Mouse (Mus musculus) gastrocnemius, postnatal 25 days (tissue): ENCODE results near the gene Ccdc28a. TPM values are rescaled to one million over a fixed set of nuclear protein-coding genes. Genes with fewer than 3 reads are reported as not detected.

Experiments
- DNase-seq: peaks from one replicate; pipeline ENCODE4 v3.0.0; 2022
- total RNA-seq, 2 experiments: library from RNA; stranded (reverse); gene quantifications; 1 replicate in 1 of 2; 2 replicates in 1 of 2; pipeline ENCODE4 v1.2.3; 2021

Ccdc28a gene
- total RNA-seq, 2 experiments from 2014 or later = 6.9 TPM

GRCm38 (mm10) chr10:18194737-18195141, 40.1 kb downstream of the Ccdc28a start:
- no peak for DNase-seq

- no peak for DNase-seq
Measured at GRCm38 (mm10) chr10:18194156-18194555, 40.6 kb downstream of the Ccdc28a start.

- no peak for DNase-seq
Measured at GRCm38 (mm10) chr10:18193221-18193620, 41.6 kb downstream of the Ccdc28a start.

- DNase-seq = no peak
Measured at GRCm38 (mm10) chr10:18191706-18192105, 43.1 kb downstream of the Ccdc28a start.

GRCm38 (mm10) chr10:18189498-18189897, 45.3 kb downstream of the Ccdc28a start:
- no peak for DNase-seq

- no peak for DNase-seq
Measured at GRCm38 (mm10) chr10:18188564-18188963, 46.2 kb downstream of the Ccdc28a start.

GRCm38 (mm10) chr10:18182246-18182645, 52.6 kb downstream of the Ccdc28a start:
- no peak for DNase-seq

GRCm38 (mm10) chr10:18177304-18177703, 57.5 kb downstream of the Ccdc28a start:
- no peak for DNase-seq

- DNase-seq = no peak
Measured at GRCm38 (mm10) chr10:18176722-18177121, 58.1 kb downstream of the Ccdc28a start.

GRCm38 (mm10) chr10:18175087-18175486, 59.7 kb downstream of the Ccdc28a start:
- no peak for DNase-seq

Other genes starting within 250 kb of the Ccdc28a start
- gene Abracl, start 211.7 kb downstream of the Ccdc28a start, total RNA-seq = 1 to 10 TPM; 6.3 to 7.8 TPM
- 10 to 100 TPM; 19.7 to 23.8 TPM for gene Reps1, start 179.1 kb downstream of the Ccdc28a start, total RNA-seq
- not detected for gene Ect2l, start 24.1 kb downstream of the Ccdc28a start, total RNA-seq
- 1 to 10 TPM; 5.7 to 6.0 TPM for gene Nhsl1, start 84.0 kb upstream of the Ccdc28a start, total RNA-seq